Mouse (Mus musculus) lung, postnatal 25 days (tissue): ENCODE results near the gene Hist1h2bg.
"Not testable (repeated sequence)": the region's sequence is repeated elsewhere in the genome, so short reads cannot be mapped to it uniquely, and the experiment has no call there.

Source experiments
- DNase-seq: peaks from one replicate; pipeline ENCODE4 v3.0.0; 2022; ENCODE audit warnings: low spot score

Gene Hist1h2bg

GRCm38 (mm10) chr13:23584331-23584730 lies 13.1 kb downstream of the Hist1h2bg start:
- DNase-seq: no peak

GRCm38 (mm10) chr13:23585029-23585441 lies 13.8 kb downstream of the Hist1h2bg start:
- peak; percentile 84 for DNase-seq

GRCm38 (mm10) chr13:23585442-23586098 lies 14.4 kb downstream of the Hist1h2bg start:
- peak; percentile 93 for DNase-seq

GRCm38 (mm10) chr13:23586099-23586939 lies 15.1 kb downstream of the Hist1h2bg start:
- DNase-seq: no peak

GRCm38 (mm10) chr13:23586940-23587225 lies 15.7 kb downstream of the Hist1h2bg start:
- no peak for DNase-seq

- no peak for DNase-seq
Observed at GRCm38 (mm10) chr13:23591206-23591605, 20.0 kb downstream of the Hist1h2bg start.

GRCm38 (mm10) chr13:23591886-23592285 lies 20.7 kb downstream of the Hist1h2bg start:
- not testable (repeated sequence) for DNase-seq

GRCm38 (mm10) chr13:23592614-23593013 lies 21.4 kb downstream of the Hist1h2bg start:
- no peak for DNase-seq

GRCm38 (mm10) chr13:23593051-23593770 lies 22.0 kb downstream of the Hist1h2bg start:
- DNase-seq: no peak

GRCm38 (mm10) chr13:23595185-23595584 lies 24.0 kb downstream of the Hist1h2bg start:
- DNase-seq: no peak

GRCm38 (mm10) chr13:23595622-23596372 lies 24.6 kb downstream of the Hist1h2bg start:
- no peak for DNase-seq

GRCm38 (mm10) chr13:23597957-23598356 lies 26.8 kb downstream of the Hist1h2bg start:
- peak; percentile 84 for DNase-seq

- DNase-seq: peak; percentile 75
Observed at GRCm38 (mm10) chr13:23603182-23603699, 32.0 kb downstream of the Hist1h2bg start.

GRCm38 (mm10) chr13:23604452-23604851 lies 33.3 kb downstream of the Hist1h2bg start:
- DNase-seq: no peak

GRCm38 (mm10) chr13:23605052-23605451 lies 33.9 kb downstream of the Hist1h2bg start:
- no peak for DNase-seq

- DNase-seq: no peak
Observed at GRCm38 (mm10) chr13:23609209-23609608, 38.0 kb downstream of the Hist1h2bg start.

- DNase-seq: no peak
Observed at GRCm38 (mm10) chr13:23609844-23610243, 38.6 kb downstream of the Hist1h2bg start.

GRCm38 (mm10) chr13:23610393-23610792 lies 39.2 kb downstream of the Hist1h2bg start:
- DNase-seq: no peak

- no peak for DNase-seq
Observed at GRCm38 (mm10) chr13:23611638-23612037, 40.4 kb downstream of the Hist1h2bg start.

- no peak for DNase-seq
Observed at GRCm38 (mm10) chr13:23620056-23620732, 49.0 kb downstream of the Hist1h2bg start.
